Mouse (Mus musculus) lung, postnatal 0 days (tissue): ENCODE measurements around the gene Tapbp. TPM values are rescaled to one million over a fixed set of nuclear protein-coding genes. Genes with fewer than 3 reads are reported as not detected.

Source experiments
- ATAC-seq: fragments of 200-750 bp; cut with Nextera tagmentation; 2 replicates; pipeline ENCODE4 v1.8.0; 2017; ENCODE audit warnings: moderate library complexity
- DNase-seq: peaks from one replicate; pipeline ENCODE4 v3.0.0-alpha.2; 2016; ENCODE audit warnings: low spot score
- H3K27ac ChIP-seq: fragments of 300-500 bp; sonication (generic); 2 replicates; pipeline ENCODE4 v1.5.1; 2014; ENCODE audit warnings: antibody characterized with exemption, mild to moderate bottlenecking, low read length, mixed read lengths
- H3K27me3 ChIP-seq: fragments of 300-500 bp; sonication (generic); replicated peaks from 2 replicates; pipeline ENCODE4 v1.6.1; 2014; ENCODE audit warnings: low read length, mixed read lengths; ENCODE audit not compliant: insufficient read depth
- H3K36me3 ChIP-seq: fragments of 300-500 bp; sonication (generic); 2 replicates; pipeline ENCODE4 v1.6.1; 2014; ENCODE audit warnings: low read length, mixed read lengths; ENCODE audit not compliant: insufficient read depth
- H3K4me1 ChIP-seq: fragments of 300-500 bp; sonication (generic); 2 replicates; pipeline ENCODE4 v1.6.1; 2014; ENCODE audit warnings: antibody characterized with exemption, low read depth, low read length, mixed read lengths; ENCODE audit not compliant: insufficient read depth
- H3K4me2 ChIP-seq: fragments of 300-500 bp; sonication (generic); replicated peaks from 2 replicates; pipeline ENCODE4 v1.6.1; 2014; ENCODE audit warnings: low read depth, mild to moderate bottlenecking, low read length, moderate library complexity, mixed read lengths
- H3K4me3 ChIP-seq: fragments of 300-500 bp; sonication (generic); 2 replicates; pipeline ENCODE4 v1.5.1; 2014; ENCODE audit warnings: low read depth, low read length
- H3K9ac ChIP-seq: fragments of 300-500 bp; sonication (generic); replicated peaks from 2 replicates; pipeline ENCODE4 v1.6.1; 2014; ENCODE audit warnings: low read depth, mild to moderate bottlenecking
- H3K9me3 ChIP-seq: fragments of 300-500 bp; sonication (generic); 2 replicates; pipeline ENCODE4 v1.6.1; 2016; ENCODE audit warnings: low read length, mixed read lengths
- CTCF ChIP-seq: IDR thresholded peaks from 2 replicates; pipeline ENCODE4 v1.5.1; 2016; ENCODE audit warnings: antibody characterized with exemption, mild to moderate bottlenecking
- EP300 ChIP-seq: IDR thresholded peaks from 2 replicates; pipeline ENCODE4 v1.6.1; 2016; ENCODE audit warnings: antibody characterized with exemption, mild to moderate bottlenecking, control low read depth
- WGBS: fragments of 180-500 bp; shearing (Covaris S2); extraction: QIAGEN DNeasy Blood & Tissue Kit; methylation state at CpG from one replicate; pipeline ENCODE4 v1.1.7; 2014; 5-methylcytosine and 5-hydroxymethylcytosine counted together
- polyA plus RNA-seq: library from polyadenylated mRNA; unstranded; fragments of >200 nt; fragmentation: Nextera tagmentation; extraction: Ambion mirVana; gene quantifications from 2 replicates; pipeline ENCODE4 v1.2.1, GENCODE M21; 2015

The Tapbp gene
- polyA plus RNA-seq, 1 experiment from 2014 or later, result 102 TPM

DNA sequence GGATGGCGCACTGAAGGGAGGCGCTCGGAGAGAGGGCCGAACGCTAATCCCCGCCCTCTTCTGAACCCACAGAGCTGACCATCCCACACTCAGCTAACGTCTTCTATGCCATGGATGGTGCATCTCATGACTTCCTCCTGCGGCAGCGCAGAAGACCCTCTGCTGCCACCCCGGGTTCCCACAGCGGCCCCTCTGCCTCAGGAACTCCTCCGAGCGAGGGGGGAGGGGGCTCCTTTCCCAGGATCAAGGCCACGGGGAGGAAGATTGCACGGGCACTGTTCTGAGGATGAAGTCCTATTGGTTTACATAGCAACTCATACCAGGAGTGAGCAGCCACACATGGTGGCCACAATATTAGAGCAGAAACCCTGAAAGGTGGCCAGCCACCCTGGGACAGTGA is 21.3 kb downstream of the Tapbp start:
- WGBS, result 79% methylated on average over 15 of the region's 15 CpGs
- Histone ChIP-seq H3K4me2 (no peak overlapping the region), H3K9ac (no peak overlapping the region), H3K9me3 (no peaks in the 10 kb centered on the region), H3K4me3 (no peak overlapping the region), H3K27me3 (no peaks in the 10 kb centered on the region), H3K27ac (no peak overlapping the region), H3K4me1 (peaks cover 6% of the 10 kb centered on the region; the same call in 1 of the 2 replicates), H3K36me3 (peaks cover 20% of the 10 kb centered on the region)
- TF ChIP-seq CTCF (no peak), EP300 (no peak)
- DNase-seq (no peak), ATAC-seq (no peak)

DNA sequence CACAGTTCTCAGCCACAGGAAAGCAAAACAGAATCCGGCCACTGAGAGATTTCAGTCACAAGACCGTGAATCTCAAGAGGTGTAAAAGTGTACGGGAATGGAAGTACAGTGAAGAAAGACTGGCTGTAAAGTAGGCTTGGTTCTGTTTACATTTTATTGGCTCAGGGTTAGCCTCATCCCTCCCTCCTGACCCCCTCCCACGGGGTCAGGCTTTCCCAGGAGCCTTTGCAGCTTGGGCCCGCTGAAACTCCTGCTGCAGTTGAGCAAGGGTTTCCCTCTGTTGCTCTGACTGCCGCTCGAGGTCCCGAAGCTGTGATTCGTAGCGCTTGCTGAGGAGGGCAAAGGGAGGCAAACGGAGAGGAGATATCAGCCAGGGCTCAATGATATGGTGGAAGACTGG is 23.1 kb downstream of the Tapbp start:
- Histone ChIP-seq H3K9ac (no peak overlapping the region), H3K9me3 (no peaks in the 10 kb centered on the region), H3K36me3 (0 out of 2 replicates have a peak, but pooled peaks cover 8% of the 10 kb centered on the region), H3K27me3 (no peaks in the 10 kb centered on the region), H3K27ac (no peak overlapping the region), H3K4me1 (peaks cover 6% of the 10 kb centered on the region; the same call in 1 of the 2 replicates), H3K4me3 (no peak overlapping the region), H3K4me2 (no peak overlapping the region)
- DNase-seq (no peak), ATAC-seq (no peak)
- TF ChIP-seq EP300 (no peak), CTCF (no peak)
- WGBS, result 75% methylated on average over 11 of the region's 11 CpGs

DNA sequence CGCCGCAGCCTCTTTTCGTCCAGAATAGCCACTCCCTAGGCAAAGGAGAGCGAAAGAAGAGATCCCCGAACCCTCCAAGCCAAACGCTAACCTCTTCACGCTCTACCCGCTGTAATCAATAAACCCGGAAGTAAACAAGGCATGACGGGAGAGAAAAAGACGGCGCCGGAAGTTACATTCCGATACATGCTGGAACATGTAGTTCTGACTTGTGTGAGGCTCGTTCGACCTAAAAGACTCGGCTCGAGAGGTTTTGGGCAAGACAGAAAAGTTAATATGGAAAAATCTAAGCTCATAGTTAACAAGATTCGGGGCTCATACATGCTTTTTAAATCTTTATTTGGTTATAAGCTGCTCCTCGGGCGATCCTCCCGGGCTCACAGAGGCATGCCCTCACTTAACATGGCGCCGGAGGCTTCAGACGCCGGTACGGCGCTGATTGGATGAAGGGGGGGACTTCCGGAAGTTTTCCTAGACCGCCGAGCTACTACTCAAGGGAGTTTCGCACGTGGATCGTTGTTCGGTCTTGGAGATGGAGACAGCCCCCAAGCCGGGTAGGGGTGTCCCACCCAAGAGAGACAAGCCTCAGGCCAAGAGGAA is 24.6 kb downstream of the Tapbp start, which contains the start of the genes Pfdn6 and Wdr46:
Pfdn6 (minus strand) TSS at position 138 of the 600 bp plus-strand sequence.
Wdr46 (plus strand) TSS at position 455 of the 600 bp plus-strand sequence.
- Histone ChIP-seq H3K27ac (peak within 1 kb of the TSS; percentile 26; the same call in 1 of the 2 replicates), H3K9me3 (no peaks in the 10 kb centered on the region), H3K36me3 (0 out of 2 replicates have a peak, but pooled peaks cover 8% of the 10 kb centered on the region), H3K4me2 (peak within 1 kb of the TSS; percentile 97), H3K9ac (peak within 1 kb of the TSS; percentile 87), H3K4me1 (peaks cover 6% of the 10 kb centered on the region; the same call in 1 of the 2 replicates), H3K27me3 (no peaks in the 10 kb centered on the region), H3K4me3 (peak within 1 kb of the TSS; percentile 62)
- peak; percentile 69 for TF ChIP-seq EP300
- no peak for TF ChIP-seq CTCF
- DNase-seq (peak; percentile 97), ATAC-seq (peak; percentile 93)
- WGBS, result under 1% methylated on average over 36 of the region's 36 CpGs

DNA sequence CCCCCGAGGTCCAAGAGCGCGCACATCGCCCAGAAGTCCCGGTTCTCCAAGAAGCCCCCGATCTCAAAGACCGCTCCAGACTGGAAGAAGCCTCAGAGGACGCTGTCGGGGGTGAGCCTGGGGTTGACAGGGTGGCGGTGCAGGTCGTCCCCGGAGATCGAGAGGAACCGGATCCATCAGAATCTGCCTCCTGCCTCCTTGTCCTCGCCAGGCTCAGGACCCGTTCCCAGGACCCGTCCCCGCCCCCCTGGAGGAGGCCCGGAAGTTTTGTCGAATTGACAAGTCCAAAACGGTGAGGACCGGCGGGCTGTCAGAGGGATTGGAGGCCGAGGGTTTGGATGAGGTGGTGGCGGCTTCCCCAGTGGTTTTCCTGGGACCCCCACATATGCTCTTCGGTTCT is 25.3 kb downstream of the Tapbp start:
- H3K4me2 ChIP-seq, result peak overlapping the region; percentile 97
- 2% methylated on average over 25 of the region's 26 CpGs for WGBS
- H3K27ac ChIP-seq, result no peak overlapping the region
- H3K36me3 ChIP-seq, result 0 out of 2 replicates have a peak, but pooled peaks cover 8% of the 10 kb centered on the region
- DNase-seq, result no peak
- H3K4me3 ChIP-seq, result peak overlapping the region; percentile 62
- TF ChIP-seq EP300 (no peak), CTCF (no peak)
- H3K27me3 ChIP-seq, result no peaks in the 10 kb centered on the region
- H3K9me3 ChIP-seq, result no peaks in the 10 kb centered on the region
- no peak for ATAC-seq
- H3K9ac ChIP-seq, result peak overlapping the region; percentile 87
- peaks cover 6% of the 10 kb centered on the region; the same call in 1 of the 2 replicates for H3K4me1 ChIP-seq

DNA sequence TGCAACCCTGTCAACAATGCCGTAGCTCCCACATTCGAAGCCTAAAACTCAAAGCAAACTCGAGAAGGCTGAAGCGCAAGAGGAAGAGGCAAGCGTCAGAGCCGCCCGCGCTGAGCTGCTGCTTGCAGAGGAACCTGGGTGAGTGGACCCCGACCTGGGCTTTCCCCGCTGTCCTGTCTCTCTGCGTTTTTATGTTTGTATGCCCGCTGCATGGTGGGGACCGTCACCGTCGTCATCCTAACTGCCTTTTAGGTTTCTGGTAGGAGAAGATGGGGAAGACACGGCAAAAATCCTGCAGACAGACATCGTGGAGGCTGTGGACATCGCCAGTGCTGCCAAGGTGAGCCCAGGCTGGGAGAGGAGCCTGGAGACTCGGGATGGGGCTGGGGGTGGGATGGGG is 25.7 kb downstream of the Tapbp start:
- Histone ChIP-seq H3K9ac (peak overlapping the region; percentile 87; the same call in 1 of the 2 replicates), H3K4me3 (peak overlapping the region; percentile 62), H3K27ac (no peak overlapping the region), H3K36me3 (0 out of 2 replicates have a peak, but pooled peaks cover 8% of the 10 kb centered on the region), H3K27me3 (no peaks in the 10 kb centered on the region), H3K4me1 (peaks cover 6% of the 10 kb centered on the region; the same call in 1 of the 2 replicates), H3K4me2 (peak overlapping the region; percentile 97), H3K9me3 (no peaks in the 10 kb centered on the region)
- 46% methylated on average over 19 of the region's 19 CpGs for WGBS
- no peak for DNase-seq
- no peak for ATAC-seq
- no peak for TF ChIP-seq CTCF
- no peak for TF ChIP-seq EP300

DNA sequence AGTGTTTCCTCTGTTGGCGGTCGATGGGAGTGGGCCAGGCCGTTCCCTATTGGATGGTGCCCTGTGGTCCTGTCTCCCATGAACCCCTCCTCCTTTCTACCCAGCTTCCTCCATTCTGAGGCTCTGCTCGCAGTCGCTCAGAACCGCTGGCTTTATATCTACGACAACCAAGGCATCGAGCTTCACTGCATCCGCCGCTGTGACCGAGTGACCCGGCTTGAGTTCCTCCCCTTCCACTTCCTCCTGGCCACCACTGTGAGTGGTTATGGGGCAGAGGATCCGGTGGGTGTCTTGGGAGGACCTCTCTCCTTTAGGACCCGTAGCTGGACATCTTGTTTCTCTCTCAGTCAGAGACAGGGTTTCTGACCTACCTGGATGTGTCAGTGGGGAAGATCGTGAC is 27.8 kb downstream of the Tapbp start:
- Histone ChIP-seq H3K9ac (no peak overlapping the region), H3K36me3 (no peaks in the 10 kb centered on the region), H3K4me3 (no peak overlapping the region), H3K9me3 (no peaks in the 10 kb centered on the region), H3K4me1 (peaks cover 6% of the 10 kb centered on the region; the same call in 1 of the 2 replicates), H3K27ac (no peak overlapping the region), H3K4me2 (no peak overlapping the region), H3K27me3 (no peaks in the 10 kb centered on the region)
- 91% methylated on average over 15 of the region's 15 CpGs for WGBS
- DNase-seq (no peak), ATAC-seq (no peak)
- TF ChIP-seq EP300 (no peak), CTCF (no peak)
